Mouse (Mus musculus): ENCODE data around the gene Gm42420. TPM values are rescaled to one million over a fixed set of nuclear protein-coding genes. Genes with fewer than 3 reads are reported as not detected.

The Gm42420 gene
- 0.85 TPM in 1 of 2 replicates, not detected in the other for polyA plus RNA-seq (2015; fragmentation: Nextera tagmentation; extraction: Ambion mirVana)

DNA sequence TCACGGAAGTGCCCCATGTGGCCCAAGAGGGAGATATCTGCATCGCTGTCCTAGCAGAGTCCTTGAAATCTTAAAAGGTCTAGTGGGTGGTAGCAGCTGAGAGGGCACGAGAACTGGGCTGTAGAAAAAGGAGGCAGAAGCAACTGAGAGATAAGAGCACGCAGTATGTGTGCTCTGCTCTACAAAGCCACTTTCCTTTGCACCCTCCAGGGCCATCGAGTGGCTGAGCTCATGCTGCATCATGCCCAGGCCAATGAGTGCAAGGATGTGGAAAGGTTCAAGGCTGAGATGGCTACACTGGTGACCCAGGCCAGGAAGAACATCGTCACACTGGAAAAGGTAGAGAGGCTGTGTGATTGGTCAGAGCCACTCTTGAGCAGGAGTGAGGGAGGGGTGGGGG is at the start of gene Gm42420:
Gene Gm42420, plus strand, starts transcription at position 237 of the 400 bp plus-strand sequence.
- no peaks in the 10 kb centered on the region for H3K27me3 ChIP-seq
- H3K4me3 ChIP-seq: no peak within 1 kb of the TSS
- H3K27ac ChIP-seq: no peak within 1 kb of the TSS
- H3K36me3 ChIP-seq: peaks cover 25% of the 10 kb centered on the region; the same call in 1 of the 2 replicates
- no peak for ATAC-seq (ENCODE audit: borderline replicate concordance, extremely low read depth, low FRiP score, low TSS enrichment)
- H3K9me3 ChIP-seq: no peaks in the 10 kb centered on the region
- no peak within 1 kb of the TSS for H3K4me2 ChIP-seq
- H3K9ac ChIP-seq: no peak within 1 kb of the TSS
- 89% methylated on average over 6 of the region's 6 CpGs for WGBS
- no peaks in the 10 kb centered on the region for H3K4me1 ChIP-seq

DNA sequence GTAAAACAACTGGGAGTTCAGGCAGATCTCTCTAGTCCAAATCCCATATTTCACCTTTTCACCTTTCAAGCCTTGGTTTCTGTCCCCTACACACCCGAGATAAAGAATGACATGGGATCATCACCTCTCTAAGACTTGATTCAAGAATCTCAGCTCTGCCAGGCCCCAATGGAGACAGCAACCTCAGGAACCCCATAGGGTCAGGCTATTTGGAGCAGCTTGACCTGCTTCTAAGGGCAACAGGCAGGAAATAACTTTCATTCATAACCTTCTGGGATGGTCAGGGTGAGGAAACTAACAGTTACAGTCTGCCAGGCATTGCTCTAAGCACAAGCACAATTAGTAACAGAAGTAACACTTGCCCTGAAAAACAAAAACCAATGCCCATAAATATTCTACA is 48.9 kb upstream of the Gm42420 start:
- H3K4me3 ChIP-seq: no peak overlapping the region
- H3K9ac ChIP-seq: no peak overlapping the region
- no peak overlapping the region for H3K27ac ChIP-seq
- ATAC-seq (ENCODE audit: borderline replicate concordance, extremely low read depth, low FRiP score, low TSS enrichment): no peak
- H3K4me2 ChIP-seq: no peak overlapping the region
- peaks cover 31% of the 10 kb centered on the region for H3K4me1 ChIP-seq
- WGBS: 49% methylated on average over 1 of the region's 1 CpGs
- H3K9me3 ChIP-seq: no peaks in the 10 kb centered on the region
- no peaks in the 10 kb centered on the region for H3K27me3 ChIP-seq
- H3K36me3 ChIP-seq: no peaks in the 10 kb centered on the region

DNA sequence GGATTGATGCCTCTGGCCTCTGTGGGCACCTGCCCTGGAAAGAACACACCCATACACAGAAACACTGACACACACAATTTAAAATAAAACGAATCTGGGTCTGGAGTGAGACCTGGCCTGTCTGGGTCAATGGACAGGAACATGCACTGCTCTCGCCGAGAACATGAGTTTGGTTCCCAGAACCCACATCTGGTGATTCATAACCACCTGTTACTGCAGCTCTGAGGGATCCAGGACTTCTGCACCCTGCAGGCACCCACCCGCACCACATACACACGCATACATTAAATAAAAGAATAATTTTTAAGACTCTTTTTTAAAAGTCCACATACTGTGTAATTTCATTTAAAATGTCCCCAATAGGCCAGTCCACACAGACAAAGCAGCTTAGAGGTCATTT is 48.3 kb upstream of the Gm42420 start:
- no peaks in the 10 kb centered on the region for H3K27me3 ChIP-seq
- peaks cover 36% of the 10 kb centered on the region for H3K4me1 ChIP-seq
- WGBS: 94% methylated on average over 5 of the region's 5 CpGs
- H3K36me3 ChIP-seq: no peaks in the 10 kb centered on the region
- no peak overlapping the region for H3K4me2 ChIP-seq
- H3K27ac ChIP-seq: no peak overlapping the region
- H3K4me3 ChIP-seq: no peak overlapping the region
- ATAC-seq (ENCODE audit: borderline replicate concordance, extremely low read depth, low FRiP score, low TSS enrichment): no peak
- no peaks in the 10 kb centered on the region for H3K9me3 ChIP-seq
- no peak overlapping the region for H3K9ac ChIP-seq

DNA sequence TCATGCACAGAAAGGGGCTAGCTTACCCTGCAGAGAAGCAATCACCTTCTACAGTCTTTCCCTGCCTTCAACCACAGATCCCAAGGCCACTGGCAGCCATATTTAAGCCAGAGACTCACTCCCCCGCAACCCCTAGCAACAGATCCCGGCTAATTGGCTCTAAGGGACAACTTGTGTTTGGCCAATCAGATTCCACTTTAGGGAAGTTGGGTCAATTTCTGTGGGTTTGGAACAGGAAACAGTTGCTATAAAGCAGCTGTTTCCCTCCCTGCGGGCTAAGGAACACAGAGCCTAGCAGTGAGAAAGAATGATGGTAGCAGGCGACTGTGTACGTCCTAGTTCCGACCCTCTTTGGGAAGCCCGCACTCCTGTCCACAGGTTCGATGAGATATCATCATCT is 47.3 kb upstream of the Gm42420 start:
- H3K4me1 ChIP-seq: peaks cover 46% of the 10 kb centered on the region
- WGBS: 60% methylated on average over 8 of the region's 8 CpGs
- H3K9ac ChIP-seq: no peak overlapping the region
- H3K4me2 ChIP-seq: no peak overlapping the region
- H3K36me3 ChIP-seq: no peaks in the 10 kb centered on the region
- no peak for ATAC-seq (ENCODE audit: borderline replicate concordance, extremely low read depth, low FRiP score, low TSS enrichment)
- H3K27ac ChIP-seq: no peak overlapping the region
- no peaks in the 10 kb centered on the region for H3K9me3 ChIP-seq
- H3K4me3 ChIP-seq: no peak overlapping the region
- H3K27me3 ChIP-seq: no peaks in the 10 kb centered on the region

DNA sequence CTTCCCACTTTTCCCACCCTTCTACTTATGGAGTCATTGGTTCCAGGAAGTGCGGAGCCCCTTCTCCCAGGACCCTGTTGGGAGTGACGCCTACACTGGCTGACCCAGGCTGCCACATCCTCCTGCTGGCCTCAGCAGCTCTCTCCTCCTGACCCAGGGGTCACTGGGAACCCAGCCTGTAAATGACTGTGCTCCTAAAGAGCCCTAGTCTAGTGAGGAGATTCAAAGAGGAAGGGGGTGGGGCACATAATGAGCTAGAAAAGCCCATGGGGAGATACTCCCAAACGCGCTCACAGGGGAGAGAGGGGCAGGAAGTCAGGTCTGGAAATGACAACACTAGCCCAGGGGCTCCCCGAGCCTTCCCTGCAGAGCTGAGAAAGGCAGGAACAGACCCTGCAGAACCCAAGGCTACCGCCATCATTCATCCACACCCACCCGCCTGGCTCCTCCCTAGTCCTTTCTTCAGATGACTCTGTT is 45.8 kb upstream of the Gm42420 start:
- Histone ChIP-seq H3K27ac (peak overlapping the region; percentile 25), H3K36me3 (no peaks in the 10 kb centered on the region), H3K27me3 (no peaks in the 10 kb centered on the region), H3K4me3 (no peak overlapping the region), H3K9me3 (no peaks in the 10 kb centered on the region), H3K4me1 (peaks cover 60% of the 10 kb centered on the region), H3K9ac (no peak overlapping the region), H3K4me2 (peak overlapping the region; percentile 37)
- WGBS: 17% methylated on average over 7 of the region's 7 CpGs
- peak; percentile 32; the same call in 1 of the 2 replicates for ATAC-seq (ENCODE audit: borderline replicate concordance, extremely low read depth, low FRiP score, low TSS enrichment)

DNA sequence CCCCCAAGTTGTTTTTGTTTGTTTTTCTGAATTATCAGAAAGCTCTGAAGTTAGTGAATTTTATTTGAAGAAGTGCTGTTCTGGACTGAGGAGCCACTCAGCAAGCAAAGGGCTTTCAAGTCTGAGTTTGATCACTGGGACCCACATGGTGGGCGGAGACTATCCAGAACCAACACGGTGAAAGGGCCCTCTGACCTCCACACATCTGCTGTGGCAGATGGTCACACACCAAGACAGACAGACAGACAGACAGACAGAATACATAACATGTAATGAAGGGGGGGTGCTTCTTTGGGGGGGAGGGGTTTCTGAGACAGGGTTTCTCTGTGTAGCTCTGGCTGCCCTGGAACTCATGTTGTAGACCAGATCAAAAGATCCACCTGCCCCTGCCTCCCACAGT is 45.0 kb upstream of the Gm42420 start:
- no peak overlapping the region for H3K4me3 ChIP-seq
- no peak overlapping the region for H3K9ac ChIP-seq
- H3K27me3 ChIP-seq: no peaks in the 10 kb centered on the region
- H3K4me1 ChIP-seq: peaks cover 63% of the 10 kb centered on the region
- WGBS: 36% methylated on average over 2 of the region's 2 CpGs
- no peaks in the 10 kb centered on the region for H3K36me3 ChIP-seq
- no peak for ATAC-seq (ENCODE audit: borderline replicate concordance, extremely low read depth, low FRiP score, low TSS enrichment)
- no peak overlapping the region for H3K4me2 ChIP-seq
- no peak overlapping the region for H3K27ac ChIP-seq
- H3K9me3 ChIP-seq: no peaks in the 10 kb centered on the region

DNA sequence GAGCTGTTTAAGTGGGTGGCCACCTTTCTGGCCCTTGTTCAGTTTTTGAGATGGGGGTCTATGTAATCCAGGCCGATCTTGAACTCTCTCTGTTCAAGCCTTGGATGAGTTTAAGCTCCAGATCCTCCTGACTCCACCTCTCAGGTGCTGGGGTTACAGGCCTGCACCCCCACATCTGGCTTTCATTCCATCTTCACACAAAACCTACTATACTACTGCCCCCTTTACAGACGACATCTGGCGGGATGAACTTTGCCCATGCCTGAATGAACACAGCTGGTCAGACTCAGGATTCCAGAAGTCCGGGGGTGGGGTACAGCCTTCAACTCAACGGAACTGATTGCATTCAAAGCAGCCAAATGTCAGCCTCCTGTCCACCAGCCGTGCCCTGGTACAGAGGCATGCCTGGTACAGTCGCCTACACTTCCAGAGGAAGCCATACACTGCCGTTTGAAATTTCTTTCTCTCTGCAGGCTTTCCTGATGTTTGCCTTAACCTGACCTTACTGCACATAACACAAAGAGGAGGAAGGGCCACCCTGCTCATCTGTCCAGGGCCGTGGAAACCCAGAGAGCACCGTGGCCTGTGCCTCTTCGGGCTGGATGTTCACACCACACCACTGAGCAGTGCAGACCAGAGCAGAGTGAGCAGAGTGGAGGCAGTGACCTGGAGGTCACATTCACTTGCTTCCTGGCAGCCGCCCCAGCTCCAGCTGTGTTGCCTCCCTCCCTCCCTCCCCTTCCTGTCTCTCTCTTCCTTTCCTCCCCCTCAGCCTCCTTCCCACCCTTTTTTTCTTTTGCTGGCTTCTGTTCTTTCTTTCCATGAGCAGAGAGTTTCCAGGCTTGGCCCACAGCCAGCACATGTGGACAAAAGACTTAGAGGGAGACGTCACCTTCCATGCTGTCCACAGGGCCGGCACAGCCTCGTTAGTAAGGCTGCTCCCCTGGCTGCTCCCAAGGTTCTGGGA is 42.6 kb upstream of the Gm42420 start:
- Histone ChIP-seq H3K27me3 (no peaks in the 10 kb centered on the region), H3K9me3 (no peaks in the 10 kb centered on the region), H3K4me2 (peak overlapping the region; percentile 16; the same call in 1 of the 2 replicates), H3K4me3 (no peak overlapping the region), H3K36me3 (no peaks in the 10 kb centered on the region), H3K9ac (no peak overlapping the region), H3K27ac (peak overlapping the region; percentile 87), H3K4me1 (peaks cover 78% of the 10 kb centered on the region)
- ATAC-seq (ENCODE audit: borderline replicate concordance, extremely low read depth, low FRiP score, low TSS enrichment): peak; percentile 91
- 14% methylated on average over 15 of the region's 15 CpGs for WGBS

DNA sequence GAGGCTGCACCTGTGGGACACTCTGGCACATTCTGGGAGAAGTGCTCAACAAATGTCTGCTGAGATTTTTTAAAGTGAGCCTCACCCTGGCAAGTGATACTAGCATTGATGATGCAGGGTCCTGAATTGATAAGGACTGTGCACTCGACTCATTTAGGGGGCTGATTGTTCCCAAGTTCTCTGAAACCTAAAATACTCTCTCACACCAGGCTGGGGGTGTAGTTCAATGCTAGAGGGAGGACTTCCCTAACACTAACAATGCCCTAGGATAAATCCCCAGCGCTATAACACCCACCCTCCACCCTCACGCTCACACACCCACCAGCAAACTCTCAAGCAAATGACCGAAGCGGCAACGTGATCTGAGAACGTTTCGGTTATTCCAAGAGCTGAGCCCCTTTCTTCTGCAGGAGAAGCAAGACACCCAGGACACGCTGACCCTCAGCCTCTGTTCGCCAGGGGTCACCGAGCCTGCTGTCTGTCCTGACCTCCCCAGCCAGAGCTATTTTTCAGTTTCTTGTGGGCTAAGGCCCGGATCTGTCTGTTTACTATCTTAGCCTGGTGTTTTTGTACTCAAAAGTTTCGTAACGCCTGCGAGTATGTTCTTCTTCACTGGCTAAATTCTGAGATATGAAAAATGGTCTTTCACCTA is 41.7 kb upstream of the Gm42420 start:
- Histone ChIP-seq H3K36me3 (no peaks in the 10 kb centered on the region), H3K27ac (peak overlapping the region; percentile 87), H3K4me1 (peaks cover 74% of the 10 kb centered on the region), H3K9ac (no peak overlapping the region), H3K4me3 (no peak overlapping the region), H3K27me3 (no peaks in the 10 kb centered on the region), H3K4me2 (no peak overlapping the region), H3K9me3 (no peaks in the 10 kb centered on the region)
- 41% methylated on average over 15 of the region's 15 CpGs for WGBS
- no peak for ATAC-seq (ENCODE audit: borderline replicate concordance, extremely low read depth, low FRiP score, low TSS enrichment)

DNA sequence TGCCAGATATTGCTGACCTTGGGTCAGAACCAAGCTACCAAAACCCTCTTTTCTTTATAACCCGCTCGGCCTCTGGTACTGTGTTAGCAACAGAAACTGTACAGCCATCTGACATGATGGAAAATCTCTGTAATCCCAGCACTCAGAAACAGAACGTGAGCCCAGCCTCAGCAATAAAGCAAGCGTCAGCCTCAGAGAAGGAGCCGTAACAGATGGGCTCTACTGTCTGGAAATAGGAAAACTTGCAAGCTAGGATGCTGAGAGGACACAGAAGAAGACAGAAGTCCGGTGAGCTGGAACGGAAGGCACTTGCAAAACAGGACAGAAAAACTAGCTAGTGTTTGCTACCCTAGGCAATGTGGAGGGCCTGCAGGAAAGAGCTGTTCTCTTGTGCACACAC is 40.1 kb upstream of the Gm42420 start:
- Histone ChIP-seq H3K4me3 (no peak overlapping the region), H3K36me3 (no peaks in the 10 kb centered on the region), H3K27me3 (no peaks in the 10 kb centered on the region), H3K9ac (no peak overlapping the region), H3K27ac (no peak overlapping the region), H3K4me2 (no peak overlapping the region), H3K9me3 (no peaks in the 10 kb centered on the region), H3K4me1 (peaks cover 61% of the 10 kb centered on the region)
- ATAC-seq (ENCODE audit: borderline replicate concordance, extremely low read depth, low FRiP score, low TSS enrichment): no peak
- WGBS: 87% methylated on average over 7 of the region's 7 CpGs

DNA sequence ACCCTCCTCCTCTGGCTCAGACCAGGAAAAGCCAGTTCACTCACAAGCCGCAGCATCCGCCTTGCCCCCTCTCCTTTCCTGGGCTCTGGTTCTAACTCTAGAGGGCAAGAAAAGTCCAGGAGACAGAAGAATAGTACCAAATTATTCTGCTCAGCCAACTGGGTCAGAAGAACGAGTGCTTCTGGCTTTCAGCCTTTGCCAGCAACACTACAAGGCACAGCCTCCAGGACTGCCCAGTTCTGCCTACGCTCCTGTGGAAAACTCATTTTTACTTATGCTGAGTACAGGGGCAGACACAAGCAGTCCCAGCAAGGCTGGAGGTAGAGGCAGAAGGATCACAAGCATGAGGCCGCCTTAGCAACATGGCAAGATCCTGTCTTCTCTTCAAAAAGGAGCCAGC is 37.5 kb upstream of the Gm42420 start:
- no peak for ATAC-seq (ENCODE audit: borderline replicate concordance, extremely low read depth, low FRiP score, low TSS enrichment)
- Histone ChIP-seq H3K9ac (no peak overlapping the region), H3K27ac (peak overlapping the region; percentile 37), H3K36me3 (no peaks in the 10 kb centered on the region), H3K4me2 (no peak overlapping the region), H3K4me1 (peaks cover 48% of the 10 kb centered on the region), H3K4me3 (no peak overlapping the region), H3K9me3 (no peaks in the 10 kb centered on the region), H3K27me3 (no peaks in the 10 kb centered on the region)
- 60% methylated on average over 5 of the region's 5 CpGs for WGBS

DNA sequence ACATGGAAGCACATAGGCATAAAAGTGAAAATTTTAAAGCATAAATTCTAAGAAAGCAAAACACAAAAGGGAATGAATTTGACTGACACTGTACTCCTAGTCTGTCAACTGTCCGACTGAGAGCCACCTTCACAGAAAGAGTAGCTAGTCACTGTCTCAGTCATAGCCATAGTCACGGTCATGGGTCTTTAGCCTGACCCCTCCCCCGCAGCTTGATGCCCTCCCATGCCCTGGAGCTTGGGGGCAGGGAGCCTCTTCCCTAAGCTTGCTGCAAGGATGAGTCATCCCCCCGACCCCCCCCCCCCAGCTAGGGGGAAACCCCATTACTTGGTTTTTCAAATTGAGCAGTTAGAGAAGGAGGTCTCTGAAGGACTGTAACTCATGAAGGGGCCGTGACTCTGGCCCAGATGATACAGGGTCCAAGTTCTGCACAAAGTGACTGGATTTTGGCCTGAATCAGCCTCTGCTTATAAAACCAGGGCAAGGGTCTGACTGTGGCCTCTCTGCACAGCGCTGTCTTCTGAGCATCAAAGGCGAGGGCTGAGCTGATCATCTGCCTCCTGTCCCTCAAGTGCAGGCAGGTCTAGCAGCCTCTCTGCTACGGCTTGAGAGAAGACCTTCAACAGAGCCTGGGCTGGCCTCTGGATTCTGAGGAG is 33.4 kb upstream of the Gm42420 start:
- Histone ChIP-seq H3K36me3 (no peaks in the 10 kb centered on the region), H3K27me3 (no peaks in the 10 kb centered on the region), H3K4me3 (no peak overlapping the region), H3K27ac (no peak overlapping the region), H3K9me3 (no peaks in the 10 kb centered on the region), H3K4me2 (no peak overlapping the region), H3K9ac (no peak overlapping the region), H3K4me1 (peaks cover 50% of the 10 kb centered on the region)
- WGBS: 59% methylated on average over 8 of the region's 8 CpGs
- no peak for ATAC-seq (ENCODE audit: borderline replicate concordance, extremely low read depth, low FRiP score, low TSS enrichment)

Measured in lung, embryonic 15.5 days (tissue).